Mouse (Mus musculus): ENCODE data around the gene Cdc45.

DNA sequence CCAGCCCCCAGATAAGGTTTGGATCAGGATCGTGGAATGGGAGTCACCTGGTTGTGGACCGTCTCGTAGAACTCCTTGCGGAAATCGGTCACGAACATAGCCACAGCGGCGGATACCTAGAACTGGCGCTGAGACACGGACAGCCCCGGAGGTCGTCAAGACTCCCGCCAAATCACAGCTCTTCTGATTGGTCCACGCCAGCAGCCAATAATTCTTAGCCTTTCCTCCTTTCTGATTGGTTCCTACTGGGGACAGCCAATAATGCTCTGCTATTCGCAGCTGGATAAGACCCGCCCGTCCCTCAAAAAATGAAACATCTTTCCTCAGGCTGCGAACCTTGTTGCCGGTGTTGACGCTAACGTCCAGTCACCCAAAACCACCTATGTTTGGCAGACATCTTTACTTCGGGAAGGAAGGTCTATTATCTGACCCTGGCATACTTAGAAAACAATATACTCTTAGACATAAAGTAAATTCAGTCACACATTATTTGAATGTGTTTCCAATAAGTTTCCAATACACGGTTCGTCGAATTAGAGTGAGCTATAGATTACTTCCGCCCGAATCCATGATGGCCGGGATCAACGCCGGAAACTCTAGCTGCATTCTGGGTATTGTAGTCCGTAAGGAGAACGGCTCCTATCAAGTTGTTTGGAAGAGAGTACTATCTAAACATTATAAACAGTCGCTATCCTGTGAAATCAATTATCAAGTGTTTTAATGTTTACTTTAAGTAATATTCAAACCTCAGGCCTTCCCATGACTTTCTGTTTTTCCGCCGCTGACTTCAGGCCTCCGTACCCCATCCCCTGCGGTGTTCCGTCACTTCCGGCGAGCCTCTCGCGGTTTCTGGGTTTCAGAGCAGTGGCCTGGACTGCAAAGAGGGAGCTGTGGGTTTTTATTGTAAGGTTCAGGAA lies at the start of gene Cdc45, which contains the start of gene Ufd1:
- TF ChIP-seq CHD2 (IDR thresholded peaks at IDR 0.05; ENCODE audit: low read depth, low read length) (peak; percentile 97), HCFC1 (IDR thresholded peaks at IDR 0.05; ENCODE audit: borderline replicate concordance, insufficient read depth, low read length) (peak; percentile 97), MAFK (IDR thresholded peaks at IDR 0.05; ENCODE audit: insufficient read depth, low read depth, low read length) (no peak)
